Mouse (Mus musculus): ENCODE data around the gene Baiap2l1.

DNA sequence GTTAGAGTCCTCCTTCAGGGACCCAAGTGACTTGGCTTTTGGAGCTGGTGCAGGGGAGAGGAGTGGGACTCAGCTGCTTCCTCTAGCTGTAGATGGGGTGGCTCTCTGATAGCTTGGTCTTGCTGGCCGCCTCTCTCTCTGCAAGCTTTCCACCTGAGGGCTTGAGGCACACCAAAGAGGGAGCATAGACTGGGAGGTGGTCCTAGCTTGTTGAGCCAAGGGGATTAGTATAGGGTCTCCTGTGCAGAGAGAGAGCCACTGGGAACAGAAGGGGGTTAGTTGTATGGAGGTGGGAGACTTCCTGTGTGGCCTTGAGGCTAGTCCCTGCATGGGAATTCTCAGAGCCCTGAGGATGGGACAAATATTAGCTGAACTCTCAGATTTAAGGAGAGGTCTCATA is 101.0 kb downstream of the Baiap2l1 start:
- TF ChIP-seq CTCF (IDR thresholded peaks at IDR 0.05; ENCODE audit: control insufficient read depth, insufficient read depth, insufficient replicate concordance, low read depth, low read length) = no peak
- TF ChIP-seq POLR2A (IDR thresholded peaks at IDR 0.05; ENCODE audit: control insufficient read depth, low read depth, low read length) = no peak
